Mouse (Mus musculus) telencephalon, adult 2 months (tissue): Measurements from ENCODE around the gene St8sia4.
A peak's percentile ranks its signal among the peaks of the same experiment; 100 is the strongest.

Experiments used
- DNase-seq: peaks from one replicate; pipeline ENCODE4 v3.0.0-alpha.2; 2011; ENCODE audit warnings: low read depth, low spot score

The St8sia4 gene

DNA sequence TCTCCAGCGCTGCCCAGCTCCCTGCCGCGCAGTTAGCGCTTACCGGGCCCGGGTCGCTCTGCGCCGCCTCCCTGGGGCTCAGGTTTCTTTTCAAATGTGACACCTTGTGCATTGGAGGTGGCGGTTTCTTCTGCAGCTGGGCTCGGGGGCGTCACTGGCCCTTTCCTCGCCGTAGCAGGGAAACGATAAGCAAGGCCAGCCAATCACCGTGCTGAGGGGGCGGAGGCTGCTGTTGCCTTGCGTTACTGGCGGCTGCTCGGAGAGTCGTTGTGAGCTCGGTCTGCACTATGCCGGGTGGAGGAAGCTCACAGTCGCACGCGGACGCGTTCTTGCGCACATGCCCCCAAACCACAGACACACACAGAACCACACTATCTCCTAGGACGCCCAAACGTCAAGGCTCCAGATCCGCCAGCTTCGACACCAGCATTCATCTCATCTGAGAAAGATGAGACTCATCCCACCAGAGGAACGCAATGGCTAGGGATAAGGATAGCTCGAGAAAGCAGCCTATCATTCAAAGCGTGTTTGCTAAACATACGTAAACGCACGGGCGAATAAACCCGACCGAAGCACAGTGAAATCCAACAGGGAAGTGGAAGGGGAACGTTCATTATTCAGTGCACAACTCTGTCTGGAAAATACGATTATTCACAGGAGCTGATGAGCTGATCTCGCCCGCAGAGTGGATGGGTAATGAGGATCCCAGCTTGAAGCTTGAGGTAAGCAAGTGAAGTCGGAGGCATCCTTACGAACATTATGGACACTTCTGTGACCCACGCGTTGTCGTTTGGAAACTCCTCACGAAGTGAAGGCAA, at the start of gene St8sia4:
TSS of gene St8sia4 (minus strand) at position 137 of the 818 bp plus-strand sequence.
- DNase-seq, result peak; percentile 82

DNA sequence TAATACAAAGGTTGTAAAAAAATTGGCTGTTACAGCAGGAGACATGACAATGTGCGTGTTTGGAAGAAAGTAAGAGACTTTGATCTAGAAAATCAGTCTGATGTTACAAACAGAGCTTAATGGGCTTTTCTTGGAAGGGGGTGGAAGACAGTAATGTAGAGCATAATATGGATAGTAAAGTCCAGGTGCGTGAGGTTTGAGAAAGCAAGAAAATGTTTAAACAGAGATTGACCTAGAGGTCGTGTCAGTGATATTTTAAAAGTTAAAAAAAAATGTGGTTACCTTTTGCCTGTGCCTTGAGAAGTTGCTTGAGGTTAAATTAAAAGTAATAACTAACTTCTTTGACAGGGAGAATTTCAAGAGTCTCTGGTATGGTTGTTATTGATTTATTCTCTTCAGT, 41.8 kb upstream of the St8sia4 start:
- no peak for DNase-seq

DNA sequence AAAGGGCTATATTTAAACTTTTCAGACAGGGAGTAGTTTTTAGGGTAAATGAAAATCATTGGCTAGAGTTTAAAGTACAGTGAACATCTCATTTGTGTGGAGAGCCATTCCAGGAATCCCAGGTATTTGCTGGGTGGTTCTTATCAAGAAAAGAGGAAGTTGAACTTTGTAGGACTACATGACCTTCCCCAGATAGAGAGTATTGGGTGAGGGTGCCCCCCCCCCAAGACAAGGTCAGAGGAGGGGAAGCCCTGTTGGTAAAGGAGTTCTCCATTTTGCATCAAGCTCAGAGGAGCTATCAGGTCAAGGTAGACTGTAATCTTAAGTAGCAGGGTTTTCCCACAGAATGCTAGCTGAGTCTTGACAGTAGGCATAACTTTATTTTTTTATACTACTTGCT, 32.5 kb upstream of the St8sia4 start:
- DNase-seq, result no peak

DNA sequence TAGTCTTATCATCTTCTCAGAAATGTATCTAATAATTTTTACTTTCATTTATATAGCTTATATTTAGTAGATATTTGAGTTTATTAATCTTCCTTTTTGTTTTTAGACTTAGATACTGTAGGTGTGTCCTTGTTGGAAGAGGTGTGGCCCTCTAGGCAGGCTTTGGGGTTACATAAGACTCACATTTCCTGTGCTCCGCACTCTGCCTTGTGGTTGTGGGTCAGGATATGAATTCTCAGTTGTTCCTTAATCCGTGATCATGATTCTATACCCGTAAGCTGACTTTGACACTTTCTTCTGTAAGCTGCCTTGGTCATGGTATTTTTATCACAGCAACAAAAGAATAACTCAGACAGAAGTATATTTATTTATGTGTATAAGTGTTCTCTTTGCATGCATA, 6.7 kb upstream of the St8sia4 start:
- DNase-seq, result no peak

DNA sequence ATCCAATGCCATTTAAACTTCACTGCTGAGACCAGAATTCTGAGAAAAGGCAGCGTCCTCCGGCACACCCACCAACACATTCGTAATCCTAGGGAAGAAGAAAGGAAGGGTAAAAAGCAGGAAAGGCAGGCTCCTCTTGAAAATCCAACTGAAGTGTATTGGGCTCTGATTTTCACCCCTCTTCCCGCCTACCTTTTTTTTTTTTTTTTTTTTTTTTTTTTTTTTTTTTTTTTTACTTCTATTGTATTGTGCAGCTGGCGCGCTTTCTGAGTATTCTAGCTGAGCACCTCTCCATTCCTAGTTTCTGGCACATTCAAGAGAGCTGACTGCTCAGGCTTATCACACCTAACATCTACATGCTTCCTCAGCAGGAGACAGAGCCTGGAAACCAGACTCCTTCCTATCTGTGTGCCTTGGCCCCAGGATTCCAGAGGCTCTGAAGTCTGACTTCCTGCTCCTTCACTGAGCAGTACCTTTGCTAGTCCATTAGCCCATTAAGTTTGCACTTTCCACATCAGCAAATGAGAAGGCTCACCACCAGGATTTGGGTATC, 958 bp upstream of the St8sia4 start:
- no peak for DNase-seq

DNA sequence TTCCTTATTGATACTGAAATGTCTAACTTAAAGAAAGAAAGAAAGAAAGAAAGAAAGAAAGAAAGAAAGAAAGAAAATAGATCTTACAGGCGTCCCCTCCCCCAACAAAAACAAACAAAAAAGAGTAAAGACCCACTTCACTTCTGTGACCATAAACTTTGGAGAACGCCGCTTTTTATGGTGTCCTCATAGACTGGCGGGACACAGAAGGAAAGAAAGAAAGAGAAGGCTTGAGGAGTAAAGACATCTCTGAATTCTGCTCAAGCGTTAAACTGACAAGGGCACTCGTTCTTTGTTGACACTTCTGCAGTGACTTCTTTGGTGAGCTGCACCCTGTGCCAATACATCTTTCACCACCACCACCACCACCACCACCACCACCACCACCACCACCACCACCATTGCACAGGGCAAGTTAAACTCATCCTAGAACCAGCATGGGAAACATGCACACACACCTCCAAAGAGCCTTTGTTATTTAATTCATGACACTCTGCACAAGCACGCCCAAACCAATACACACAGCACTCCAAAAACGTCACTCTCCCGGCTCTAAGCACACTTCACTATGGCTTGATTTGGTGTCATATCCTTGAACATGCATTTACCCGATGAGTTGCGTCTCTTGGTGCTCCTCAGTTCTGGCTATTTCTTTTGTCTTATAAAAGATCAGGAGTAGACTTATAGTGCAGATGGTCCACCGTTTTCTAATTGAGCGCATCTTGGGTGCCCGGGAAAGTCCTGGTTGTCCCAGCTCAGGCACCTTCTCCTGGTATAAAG, 640 bp downstream of the St8sia4 start:
- DNase-seq, result no peak

DNA sequence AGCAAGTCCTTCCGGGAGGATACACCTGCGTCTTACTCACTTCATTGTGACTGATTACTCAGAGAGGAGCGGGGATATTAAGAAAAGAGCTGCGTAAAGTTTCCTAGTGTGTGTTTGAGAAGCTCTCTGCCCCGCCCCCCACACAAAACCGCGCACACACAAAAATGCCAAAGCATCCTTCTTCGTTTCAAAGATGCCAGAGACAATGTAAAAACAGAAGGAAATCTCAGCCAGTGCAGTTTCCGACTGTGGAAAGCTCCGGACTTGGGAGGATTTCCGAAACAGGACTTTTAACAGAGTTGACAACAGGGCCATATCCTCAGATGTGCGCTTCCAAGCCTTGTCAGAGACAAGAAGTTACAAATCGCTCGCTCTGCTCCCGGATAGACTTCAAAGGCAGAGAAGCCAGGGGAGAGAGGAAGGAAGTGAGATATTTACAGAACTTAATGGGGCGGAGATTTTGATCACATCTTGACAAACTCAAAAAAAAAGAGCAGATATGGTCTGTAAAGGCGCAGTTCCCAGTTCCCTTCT, 1.4 kb downstream of the St8sia4 start:
- no peak for DNase-seq

DNA sequence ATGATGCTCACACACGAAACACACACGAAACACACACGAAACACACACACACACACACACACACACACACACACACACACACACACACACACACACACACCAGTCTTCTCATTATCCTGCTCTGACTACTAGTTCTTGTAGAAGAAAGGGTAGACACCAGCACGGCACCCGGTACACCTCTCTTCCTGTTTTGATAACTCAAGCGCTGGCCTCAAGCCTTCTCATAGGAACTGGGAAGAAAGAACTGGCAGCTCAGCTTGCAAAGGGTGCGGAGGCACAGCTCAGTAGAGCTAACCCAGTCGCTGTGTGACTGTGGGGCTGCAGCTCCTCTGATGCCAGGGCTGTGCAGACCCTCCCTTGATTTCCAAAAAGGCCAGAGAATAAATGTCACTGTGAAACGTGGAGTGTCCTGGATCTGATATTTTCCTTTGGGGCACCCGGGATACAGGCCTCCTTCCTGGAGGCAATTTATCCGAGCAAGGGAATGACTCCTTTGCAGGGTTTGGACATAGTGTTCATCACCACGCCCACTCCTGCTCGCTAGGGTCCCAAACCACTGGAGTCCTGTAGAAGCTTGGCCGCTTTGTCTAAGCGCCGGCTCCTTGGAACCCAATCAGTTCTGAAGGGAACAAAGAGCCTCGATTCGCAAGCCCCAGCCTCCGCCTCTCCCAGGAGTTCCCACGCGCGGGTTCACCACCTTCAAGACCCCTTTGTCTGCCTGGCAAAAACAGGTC, 2.2 kb downstream of the St8sia4 start:
- no peak for DNase-seq

DNA sequence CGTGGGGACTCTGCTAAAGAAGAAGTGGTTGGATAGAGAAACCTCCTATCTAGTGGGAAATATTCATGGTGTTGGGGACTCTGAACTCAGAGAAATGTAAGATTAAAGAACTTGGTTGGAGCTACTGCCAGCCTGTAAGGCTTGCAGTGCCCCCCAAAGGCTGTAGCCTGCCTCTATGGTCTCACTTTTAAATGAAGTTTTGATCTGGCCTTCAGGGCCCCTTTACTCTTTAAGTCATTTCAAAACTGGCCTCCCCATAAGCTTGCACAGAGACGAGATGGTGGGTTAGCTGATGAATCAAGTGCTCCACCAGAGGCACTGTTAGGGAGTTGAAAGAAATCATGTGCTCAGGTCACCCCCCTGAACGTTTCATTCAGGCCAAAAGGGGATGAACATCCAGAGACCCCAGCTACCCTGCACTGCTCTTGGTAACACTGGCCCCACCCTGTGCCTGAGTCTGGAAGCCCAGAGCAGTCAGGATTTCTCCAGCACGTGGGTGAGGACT, 3.0 kb downstream of the St8sia4 start:
- no peak for DNase-seq

DNA sequence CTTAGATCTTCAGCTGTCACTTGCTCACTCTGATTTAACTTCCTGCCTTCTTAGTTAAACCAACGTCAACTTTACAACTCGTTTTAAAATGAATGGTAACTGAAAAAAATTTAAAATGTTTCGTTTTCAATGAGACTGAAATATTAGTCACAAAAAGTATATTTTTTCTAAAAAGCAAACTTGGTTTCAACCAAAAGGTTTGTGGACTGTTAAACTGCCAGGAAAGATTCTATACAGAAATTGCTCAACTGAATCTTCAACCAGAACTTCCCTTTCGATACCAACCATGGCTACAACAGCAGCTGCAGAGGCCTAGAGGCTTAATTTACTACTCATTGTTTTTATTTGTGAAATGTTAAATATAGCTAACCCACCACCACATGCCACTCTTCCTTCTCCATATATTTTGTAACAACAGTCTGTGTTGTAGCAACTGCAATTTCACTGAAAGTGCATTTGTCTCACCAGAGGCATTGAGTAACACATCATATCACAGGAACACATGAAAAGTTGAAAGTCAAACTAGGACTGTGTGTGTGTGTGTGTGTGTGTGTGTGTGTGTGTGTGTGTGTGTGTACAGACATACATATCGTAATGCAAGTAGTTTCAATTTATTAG, 10.2 kb downstream of the St8sia4 start:
- no peak for DNase-seq

DNA sequence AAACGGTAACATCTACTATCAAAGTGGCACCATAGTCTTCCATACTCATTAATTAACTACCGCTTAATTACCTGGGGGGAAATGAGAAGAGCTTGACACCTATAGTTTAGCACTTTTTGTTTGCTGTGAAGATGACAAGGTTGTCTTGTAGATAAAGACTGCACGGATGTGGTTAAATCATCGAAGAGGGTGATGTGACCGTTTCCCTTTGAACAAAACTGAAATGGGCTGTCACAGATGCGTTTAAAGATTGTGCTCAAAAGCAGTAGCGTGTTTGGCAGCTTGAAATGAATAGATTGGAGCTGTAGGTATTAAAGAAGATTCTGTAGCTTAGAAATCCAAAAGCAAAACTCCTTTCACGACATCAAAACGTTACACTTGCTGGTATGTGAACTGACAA, 11.8 kb downstream of the St8sia4 start:
- no peak for DNase-seq

DNA sequence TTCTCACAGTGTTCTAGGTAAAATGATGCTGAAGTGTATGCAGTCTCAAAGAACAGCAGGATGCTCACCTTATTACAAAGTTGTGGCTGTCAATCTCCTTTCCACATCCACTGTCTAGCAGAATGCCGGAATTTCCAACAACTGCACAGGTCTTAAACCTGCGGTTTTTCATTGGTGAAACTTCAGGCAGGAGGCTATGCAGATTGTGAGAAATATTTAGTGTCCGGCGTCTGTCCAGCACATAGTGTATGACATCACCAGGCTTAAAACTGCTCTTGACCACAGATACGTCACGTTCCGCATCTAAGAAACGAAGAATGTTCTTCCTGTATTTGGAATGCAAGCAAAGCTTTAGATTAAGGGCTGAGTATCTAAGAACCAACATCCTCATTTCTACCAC, 13.9 kb downstream of the St8sia4 start:
- DNase-seq, result no peak

DNA sequence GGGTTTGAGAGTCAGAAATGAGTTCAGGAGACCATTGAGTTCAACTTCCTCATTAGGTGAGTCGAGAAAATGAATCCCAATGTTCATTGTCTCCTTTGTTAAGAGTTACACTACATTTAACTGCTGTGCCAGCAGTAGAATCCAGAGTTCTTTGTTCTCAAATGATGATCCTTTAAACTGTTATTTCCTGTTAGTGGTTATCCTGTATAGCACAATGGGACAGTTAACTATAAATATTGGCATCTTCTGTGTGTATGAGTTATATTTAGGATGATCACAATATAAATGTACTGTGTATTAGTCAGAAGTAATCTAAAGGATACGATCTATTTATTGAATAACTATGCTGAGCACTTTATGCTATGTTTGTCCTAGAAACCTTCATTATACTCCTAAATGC, 23.1 kb downstream of the St8sia4 start:
- no peak for DNase-seq

DNA sequence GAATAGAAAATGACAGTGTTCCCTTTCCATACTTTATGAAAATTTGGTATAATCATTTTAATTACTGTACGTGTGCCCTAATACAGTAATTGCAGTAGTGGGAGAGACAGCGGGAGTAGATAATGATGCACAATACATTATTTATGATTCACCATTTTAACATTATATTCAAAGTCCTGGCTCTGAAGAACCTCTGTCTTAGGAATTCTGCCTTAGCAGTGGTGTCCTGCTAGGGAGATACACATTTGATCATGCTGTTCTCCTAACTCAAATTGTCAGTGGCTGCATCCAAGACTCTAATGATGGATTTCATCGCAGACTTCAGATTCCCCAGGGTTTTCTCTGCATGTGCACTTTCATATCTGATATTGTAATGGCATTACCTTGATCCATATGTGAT, 28.4 kb downstream of the St8sia4 start:
- no peak for DNase-seq

DNA sequence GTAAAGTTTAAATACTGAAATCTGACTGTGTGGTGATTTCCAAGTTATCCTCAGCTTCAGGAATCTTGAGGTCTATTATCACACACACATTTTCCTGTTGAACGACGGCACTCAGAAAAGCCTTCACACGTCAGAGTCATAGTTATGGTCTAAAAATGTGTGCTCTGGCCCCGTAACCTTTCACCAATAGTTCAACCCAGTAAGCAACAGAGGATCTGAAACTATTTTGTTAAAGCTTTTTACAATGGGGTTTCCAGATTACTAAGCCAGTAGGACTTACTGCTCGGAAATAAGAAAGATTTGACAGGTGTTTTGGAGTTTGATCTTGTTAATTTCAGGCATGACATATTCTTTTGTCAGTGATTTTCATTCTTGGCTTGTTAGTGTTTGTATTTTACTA, 43.0 kb downstream of the St8sia4 start:
- no peak for DNase-seq

DNA sequence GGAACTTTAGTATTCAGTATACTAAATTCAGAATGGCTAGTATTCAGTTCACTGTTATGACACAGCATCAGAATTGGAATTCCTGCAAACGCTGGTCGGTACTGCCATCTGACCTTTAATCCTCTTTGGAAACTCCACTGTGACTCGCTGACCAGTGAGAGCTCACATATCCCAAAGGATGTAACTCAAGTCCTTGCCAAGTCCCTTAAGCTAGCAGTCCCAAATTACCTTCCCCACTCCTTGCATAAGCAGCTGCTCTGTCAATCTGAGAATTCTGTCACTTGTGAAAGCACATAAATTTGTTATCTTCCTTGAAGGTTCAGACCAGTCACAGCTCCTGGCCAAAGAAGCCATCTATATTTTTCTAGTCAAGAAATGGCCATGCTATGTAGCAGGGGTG, 48.7 kb downstream of the St8sia4 start:
- no peak for DNase-seq

DNA sequence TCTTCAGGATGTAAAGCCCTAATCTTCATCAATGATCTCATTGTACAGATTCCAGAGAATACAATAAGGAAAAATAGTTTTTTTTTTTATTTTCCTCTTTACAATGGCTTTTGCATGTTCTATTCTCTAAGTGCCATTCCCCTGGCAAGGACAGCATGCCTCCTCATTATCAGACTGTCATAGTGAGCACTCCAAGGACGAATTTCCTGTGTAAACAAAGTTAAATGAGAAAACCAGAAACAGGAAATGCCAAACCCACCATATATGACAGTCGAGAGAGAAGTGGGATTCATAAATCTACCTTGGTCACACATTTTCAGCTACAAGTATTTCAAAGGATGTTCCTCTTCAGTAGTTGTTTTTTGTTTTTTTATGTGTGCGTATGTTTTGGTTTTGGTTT, 49.2 kb downstream of the St8sia4 start:
- DNase-seq, result no peak

DNA sequence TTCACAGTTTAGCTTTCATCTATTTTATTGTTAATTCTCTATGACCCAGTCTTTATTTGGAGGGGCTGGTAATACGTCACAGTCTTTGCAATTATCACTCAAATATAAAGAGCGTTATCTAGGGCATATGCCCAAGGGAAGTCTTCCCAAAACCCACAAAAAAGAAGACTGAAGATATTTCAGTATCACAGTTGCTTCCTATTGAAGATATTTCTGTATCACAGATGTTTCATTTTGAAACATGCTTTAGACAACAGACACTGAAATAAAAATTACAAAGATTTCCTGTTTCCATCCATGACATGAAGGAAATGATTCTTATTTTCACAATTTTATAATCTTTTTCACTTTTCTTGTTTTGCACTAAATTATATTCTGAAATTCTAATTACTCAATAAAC, 57.4 kb downstream of the St8sia4 start:
- no peak for DNase-seq

DNA sequence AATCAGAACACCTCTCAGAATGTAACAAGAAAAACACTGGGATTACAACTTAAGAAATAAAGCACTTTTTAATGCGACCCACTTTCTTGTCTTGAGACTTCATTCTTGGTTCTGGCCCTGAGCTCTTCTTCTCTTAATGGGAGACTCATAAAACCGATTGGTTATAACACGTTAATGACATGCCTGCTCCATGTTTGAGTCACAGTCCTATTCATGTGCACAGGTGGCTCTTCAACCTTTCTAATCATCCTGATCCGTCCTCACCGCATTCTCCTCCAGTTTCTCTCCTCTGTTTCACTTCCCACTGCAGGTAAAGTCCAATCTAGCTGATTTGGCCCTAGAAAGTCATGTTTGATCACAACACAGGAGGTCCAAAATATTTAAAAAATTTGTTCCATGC, 58.3 kb downstream of the St8sia4 start:
- DNase-seq, result no peak

DNA sequence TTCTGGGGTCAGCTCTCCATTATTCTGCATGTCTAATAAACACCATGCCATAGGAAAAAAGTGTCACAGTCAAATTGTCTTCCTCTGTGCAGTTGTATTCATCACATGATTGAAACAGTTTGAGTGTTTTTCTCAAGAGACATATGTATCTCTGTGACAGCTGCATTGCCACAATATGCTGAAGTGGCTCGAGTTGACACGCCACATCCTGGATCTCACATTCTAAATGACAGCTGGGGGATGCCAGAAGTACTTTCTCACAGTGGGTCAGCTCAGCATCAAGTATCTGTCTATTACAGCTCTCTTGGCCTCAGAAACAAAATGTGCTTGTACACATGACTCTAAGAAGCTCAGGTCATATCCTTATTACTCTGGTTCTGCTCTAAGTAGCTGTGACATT, 61.9 kb downstream of the St8sia4 start:
- no peak for DNase-seq

DNA sequence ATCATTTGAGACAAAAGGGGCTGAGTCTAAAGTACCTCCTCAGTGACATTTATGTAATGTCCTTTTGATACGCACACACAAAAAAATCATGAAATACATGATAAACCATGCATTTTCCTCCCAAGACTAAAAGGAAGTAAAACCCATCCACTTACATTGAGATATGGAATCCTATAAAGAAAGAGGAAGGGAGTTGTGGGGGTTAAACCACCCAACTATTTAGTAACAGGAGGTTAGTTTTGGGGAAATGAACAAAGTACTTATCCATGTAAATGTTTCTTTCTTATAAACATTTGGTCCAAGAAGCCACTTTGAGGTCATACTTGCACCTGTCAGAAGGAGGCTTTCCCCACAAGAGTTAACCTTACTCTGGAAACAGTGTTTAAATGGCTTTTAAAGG, 69.3 kb downstream of the St8sia4 start:
- DNase-seq, result no peak
